Mouse (Mus musculus) left cerebral cortex, adult 11 months (tissue): ENCODE data around the gene Il13ra1.

ENCODE experiments used
- DNase-seq: peaks from one replicate; pipeline ENCODE4 v3.0.0; 2022; ENCODE audit warnings: low spot score

The Il13ra1 gene

DNA sequence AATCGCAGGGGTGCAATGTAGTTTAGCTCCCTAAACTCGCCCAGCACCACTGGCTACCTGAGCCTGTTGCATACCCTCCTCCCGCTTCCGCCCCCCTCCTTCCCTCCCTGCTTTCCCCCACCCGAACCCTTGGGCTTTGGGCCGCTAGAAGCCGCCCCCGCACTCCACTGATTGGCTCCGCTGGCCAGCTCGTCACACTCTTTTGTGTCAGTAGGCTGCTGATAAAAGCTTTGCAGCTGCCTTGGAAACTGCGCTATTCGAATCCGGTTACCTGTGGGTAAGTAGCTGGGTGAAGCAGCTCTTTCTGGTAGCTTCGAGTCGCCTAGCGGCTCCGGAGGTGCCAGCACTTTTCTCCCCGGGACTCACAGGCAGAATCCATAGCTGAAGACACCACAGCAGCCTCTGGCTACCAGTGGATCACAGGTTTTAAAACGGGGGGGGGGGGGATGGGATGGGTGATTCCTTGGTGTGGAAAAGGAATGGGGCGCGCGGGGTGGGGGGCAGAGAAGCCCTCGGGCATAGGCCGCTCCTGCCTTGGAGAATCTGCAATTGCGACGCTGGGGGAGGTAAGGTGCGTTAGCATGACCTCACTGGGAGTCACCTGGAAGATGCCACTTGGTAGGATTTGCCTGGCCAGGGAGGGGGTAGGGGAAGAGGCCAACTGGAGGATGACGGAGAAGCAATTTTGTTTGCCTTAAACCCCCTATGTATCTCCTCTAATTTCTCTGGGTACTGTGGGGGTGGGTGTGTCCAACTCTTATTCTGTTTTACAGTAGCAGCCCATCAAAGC lies 84.0 kb downstream of the Il13ra1 start, which contains the start of gene Zcchc12:
TSS of gene Zcchc12 (plus strand) at position 169 of the 790 bp plus-strand sequence.
- DNase-seq: peak; percentile 32

DNA sequence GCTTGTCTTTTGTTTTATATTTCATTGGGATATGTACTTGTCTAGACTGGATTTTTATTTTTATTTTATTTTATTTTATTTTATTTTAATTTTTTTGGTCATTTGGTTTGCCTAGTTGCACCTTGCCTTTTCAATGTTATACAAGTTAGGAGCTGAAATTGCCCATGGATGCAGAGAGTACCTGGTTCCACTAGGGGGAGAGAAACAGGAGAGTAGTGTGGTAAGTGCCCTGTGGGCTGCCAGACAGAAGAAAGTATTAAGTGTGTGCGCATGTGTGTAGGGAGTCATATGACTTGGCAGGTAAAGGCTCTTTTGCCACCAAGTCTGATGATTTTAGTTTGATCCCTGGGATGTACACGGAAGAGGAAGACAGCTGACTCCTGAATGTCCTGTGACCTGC lies 97.6 kb downstream of the Il13ra1 start:
- DNase-seq: no peak

- no peak for DNase-seq
Measured at GRCm38 (mm10) chrX:36211216-36211615, 99.3 kb downstream of the Il13ra1 start.
